Mouse (Mus musculus) ES-Bruce4 (cell line): Measurements from ENCODE around the gene Rinl.

Experiments used
- CTCF ChIP-seq: IDR thresholded peaks from one replicate; pipeline ENCODE4 v1.8.1; 2011; ENCODE audit warnings: low read depth, low read length
- EP300 ChIP-seq: IDR thresholded peaks from 2 replicates; pipeline ENCODE4 v1.6.1; 2011; ENCODE audit warnings: low read depth, low read length; ENCODE audit not compliant: insufficient read depth

GRCm38 (mm10) chr7:28811640-28812275, 23.0 kb downstream of the Rinl start:
- TF ChIP-seq CTCF, result no peak
- no peak for TF ChIP-seq EP300
